Mouse (Mus musculus) left cerebral cortex, postnatal 25 days (tissue): ENCODE results near the gene Hsd17b2. TPM values are rescaled to one million over a fixed set of nuclear protein-coding genes. Genes with fewer than 3 reads are reported as not detected.

Experiments used
- total RNA-seq, 2 experiments: library from RNA; stranded (reverse); gene quantifications; 2 replicates each; pipeline ENCODE4 v1.2.3; 2021

Gene Hsd17b2
- total RNA-seq, 2 experiments from 2014 or later, result 0.55 TPM; not detected in 1

Other genes with a start within 250 kb of the Hsd17b2 start
- 1 to 10 TPM; 2.2 to 2.9 TPM for gene Plcg2, start 203.6 kb upstream of the Hsd17b2 start, total RNA-seq
- gene Sdr42e1, start 28.2 kb upstream of the Hsd17b2 start, total RNA-seq, result 1 to 10 TPM; 4.8 to 5.2 TPM
- gene Mphosph6, start 100.0 kb downstream of the Hsd17b2 start, total RNA-seq, result 10 to 100 TPM; 18.5 to 21.7 TPM